Mouse (Mus musculus): ENCODE measurements around the gene Tmed9. TPM values are rescaled to one million over a fixed set of nuclear protein-coding genes. Genes with fewer than 3 reads are reported as not detected.
"Not testable (repeated sequence)": the region's sequence is repeated elsewhere in the genome, so short reads cannot be mapped to it uniquely, and the experiment has no call there.

Tmed9 gene
- total and polyA plus RNA-seq, 3 experiments, result 88.2 to 196 (median 194) TPM

- H3K27me3 ChIP-seq (replicated peaks), result no peaks in the 10 kb centered on the region
- H3K36me3 ChIP-seq (replicated peaks in 1 of 2; ENCODE audit: control insufficient read depth in 1 of 2, insufficient read depth in 1 of 2, low read length in 1 of 2), result peaks cover 3 to 9% of the 10 kb centered on the region in 2 experiments
- dilution Hi-C loops (cut with MboI; ENCODE audit: extremely low pct_ligation_motif_present, extremely low pct_unique_long_range_greater_than_20kb, low sequenced_read_pairs), result no loop called here
- H3K27ac ChIP-seq (ENCODE audit: insufficient read depth, low read depth), result no peak overlapping the region
- H3K9me3 ChIP-seq (replicated peaks; ENCODE audit: low read length), result no peaks in the 10 kb centered on the region
- no peak overlapping the region for H3K4me2 ChIP-seq (ENCODE audit: insufficient read depth, low read depth, poor library complexity, severe bottlenecking)
- no peak for DNase-seq (ENCODE audit: extremely low read depth)
- TF ChIP-seq MAFK (IDR thresholded peaks at IDR 0.05; ENCODE audit: insufficient replicate concordance, low read length) (no peak), SIN3A (IDR thresholded peaks at IDR 0.05; ENCODE audit: low read length) (no peak), NELFE (IDR thresholded peaks at IDR 0.05; ENCODE audit: low read depth, low read length) (no peak), PAX5 (IDR thresholded peaks at IDR 0.05; ENCODE audit: low read length) (no peak), MAX (IDR thresholded peaks at IDR 0.05; ENCODE audit: low read length) (no peak)
- H3K4me3 ChIP-seq (replicated peaks in 1 of 3; ENCODE audit: low read depth in 2 of 3, low read length in 2 of 3, poor library complexity in 1 of 3), result no peak overlapping the region
- in situ Hi-C loops (cut with MboI; ENCODE audit: low pct_ligation_motif_present, low pct_unique_long_range_greater_than_20kb, low sequenced_read_pairs), result no loop called here
- H3K79me2 ChIP-seq (replicated peaks; ENCODE audit: control insufficient read depth, extremely low read depth, insufficient read depth, poor library complexity, severe bottlenecking), result peaks cover 15% of the 10 kb centered on the region
- peaks cover 4 to 22% of the 10 kb centered on the region in 2 experiments; a peak in 3 of 4 replicates for H3K4me1 ChIP-seq (ENCODE audit: control insufficient read depth in 1 of 2, insufficient read depth in 2 of 2)
- no peak overlapping the region for H3K9ac ChIP-seq (ENCODE audit: insufficient read depth, low read depth)
Measured at GRCm38 (mm10) chr13:55620275-55620674, 46.7 kb downstream of the Tmed9 start.

- H3K27ac ChIP-seq (ENCODE audit: insufficient read depth, low read depth), result peak overlapping the region; percentile 60; the same call in 1 of the 2 replicates
- dilution Hi-C loops (cut with MboI; ENCODE audit: extremely low pct_ligation_motif_present, extremely low pct_unique_long_range_greater_than_20kb, low sequenced_read_pairs); in situ Hi-C loops (cut with MboI; ENCODE audit: low pct_ligation_motif_present, low pct_unique_long_range_greater_than_20kb, low sequenced_read_pairs); H3K27me3 ChIP-seq (replicated peaks); DNase-seq (ENCODE audit: extremely low read depth); H3K9me3 ChIP-seq (replicated peaks; ENCODE audit: low read length): not testable (repeated sequence)
- peak overlapping the region; percentile 79 to 94 (median 81) for H3K4me3 ChIP-seq (replicated peaks in 1 of 3; ENCODE audit: low read depth in 2 of 3, low read length in 2 of 3, poor library complexity in 1 of 3)
- H3K79me2 ChIP-seq (replicated peaks; ENCODE audit: control insufficient read depth, extremely low read depth, insufficient read depth, poor library complexity, severe bottlenecking), result peaks cover 16% of the 10 kb centered on the region
- H3K36me3 ChIP-seq (replicated peaks in 1 of 2; ENCODE audit: control insufficient read depth in 1 of 2, insufficient read depth in 1 of 2, low read length in 1 of 2), result peaks cover 12 to 22% of the 10 kb centered on the region in 2 experiments
- 0 out of 2 replicates have a peak, but pooled peaks have one; percentile 1 for TF ChIP-seq TBP (conservative IDR thresholded peaks at IDR 0.05; ENCODE audit: low read depth, low read length)
- H3K4me1 ChIP-seq (ENCODE audit: control insufficient read depth in 1 of 2, insufficient read depth in 2 of 2), result peaks cover 4 to 22% of the 10 kb centered on the region in 2 experiments; a peak in 3 of 4 replicates
- peak overlapping the region; percentile 74 for H3K9ac ChIP-seq (ENCODE audit: insufficient read depth, low read depth)
- peak overlapping the region; percentile 14; the same call in 1 of the 2 replicates for H3K4me2 ChIP-seq (ENCODE audit: insufficient read depth, low read depth, poor library complexity, severe bottlenecking)
Measured at GRCm38 (mm10) chr13:55622156-55622648, 48.7 kb downstream of the Tmed9 start.

GRCm38 (mm10) chr13:55622649-55623541 lies 49.4 kb downstream of the Tmed9 start, which contains the start of gene Caml:
TSS of gene Caml (plus strand) at chr13:55623005.
- peak; percentile 92 for DNase-seq (ENCODE audit: extremely low read depth)
- peak within 1 kb of the TSS; percentile 90 for H3K9ac ChIP-seq (ENCODE audit: insufficient read depth, low read depth)
- H3K79me2 ChIP-seq (replicated peaks; ENCODE audit: control insufficient read depth, extremely low read depth, insufficient read depth, poor library complexity, severe bottlenecking), result peaks cover 16% of the 10 kb centered on the region
- H3K9me3 ChIP-seq (replicated peaks; ENCODE audit: low read length), result no peaks in the 10 kb centered on the region
- peaks cover 15 to 25% of the 10 kb centered on the region in 2 experiments for H3K36me3 ChIP-seq (replicated peaks in 1 of 2; ENCODE audit: control insufficient read depth in 1 of 2, insufficient read depth in 1 of 2, low read length in 1 of 2)
- dilution Hi-C loops (cut with MboI; ENCODE audit: extremely low pct_ligation_motif_present, extremely low pct_unique_long_range_greater_than_20kb, low sequenced_read_pairs), result no loop called here
- no peaks in the 10 kb centered on the region for H3K27me3 ChIP-seq (replicated peaks)
- H3K4me3 ChIP-seq (replicated peaks in 1 of 3; ENCODE audit: low read depth in 2 of 3, low read length in 2 of 3, poor library complexity in 1 of 3), result peak within 1 kb of the TSS; percentile 79 to 94 (median 81)
- peak within 1 kb of the TSS; percentile 89 for H3K4me2 ChIP-seq (ENCODE audit: insufficient read depth, low read depth, poor library complexity, severe bottlenecking)
- in situ Hi-C loops (cut with MboI; ENCODE audit: low pct_ligation_motif_present, low pct_unique_long_range_greater_than_20kb, low sequenced_read_pairs), result no loop called here
- H3K4me1 ChIP-seq (ENCODE audit: control insufficient read depth in 1 of 2, insufficient read depth in 2 of 2), result peaks cover 4 to 22% of the 10 kb centered on the region in 2 experiments; a peak in 3 of 4 replicates
- peak within 1 kb of the TSS; percentile 60 for H3K27ac ChIP-seq (ENCODE audit: insufficient read depth, low read depth)
- TF ChIP-seq POLR2AphosphoS2 (IDR thresholded peaks at IDR 0.05; ENCODE audit: low read depth, low read length), result peak; percentile 69; the same call in 1 of the 2 replicates
- TF ChIP-seq TCF12 (IDR thresholded peaks at IDR 0.05; ENCODE audit: low read depth, low read length), result peak; percentile 78
- no peak for TF ChIP-seq USF1 (IDR thresholded peaks at IDR 0.05; ENCODE audit: low read depth, low read length)
- no peak for TF ChIP-seq ZNF384 (IDR thresholded peaks at IDR 0.05; ENCODE audit: low read depth, low read length)
- TF ChIP-seq TBP (conservative IDR thresholded peaks at IDR 0.05; ENCODE audit: low read depth, low read length), result peak; percentile 72
- no peak for TF ChIP-seq SMC3 (IDR thresholded peaks at IDR 0.05; ENCODE audit: low read depth, low read length)
- peak; percentile 66; the same call in 1 of the 2 replicates for TF ChIP-seq MAX (IDR thresholded peaks at IDR 0.05; ENCODE audit: low read length)
- no peak for TF ChIP-seq CTCF (conservative IDR thresholded peaks at IDR 0.05 in 1 of 2, IDR thresholded peaks at IDR 0.05 in 1 of 2; ENCODE audit: low read depth in 2 of 2, low read length in 2 of 2)
- no peak for TF ChIP-seq USF2 (conservative IDR thresholded peaks at IDR 0.05; ENCODE audit: low read depth, low read length)
- TF ChIP-seq E2F4 (IDR thresholded peaks at IDR 0.05; ENCODE audit: insufficient replicate concordance, low read depth, low read length), result 0 out of 2 replicates have a peak, but pooled peaks have one; percentile 84
- 0 out of 2 replicates have a peak, but pooled peaks have one; percentile 17 for TF ChIP-seq MAZ (IDR thresholded peaks at IDR 0.05; ENCODE audit: low read depth, low read length)
- TF ChIP-seq JUN (IDR thresholded peaks at IDR 0.05; ENCODE audit: insufficient read depth, low read depth, low read length), result no peak
- TF ChIP-seq MXI1 (IDR thresholded peaks at IDR 0.05; ENCODE audit: low read depth, low read length), result peak; percentile 70
- peak; percentile 80 for TF ChIP-seq MYC (IDR thresholded peaks at IDR 0.05; ENCODE audit: low read depth, low read length)
- peak; percentile 91 for TF ChIP-seq POLR2A (IDR thresholded peaks at IDR 0.05; ENCODE audit: low read depth, low read length)
- TF ChIP-seq ZKSCAN1 (IDR thresholded peaks at IDR 0.05; ENCODE audit: borderline replicate concordance, low read depth, low read length), result no peak
- no peak for TF ChIP-seq ETS1 (conservative IDR thresholded peaks at IDR 0.05; ENCODE audit: low read depth, low read length)
- TF ChIP-seq KAT2A (IDR thresholded peaks at IDR 0.05; ENCODE audit: insufficient replicate concordance, low read length), result peak; percentile 80; the same call in 1 of the 2 replicates

All from CH12.LX (cell line).